Mouse (Mus musculus): Measurements from ENCODE around the gene Zdhhc23. TPM values are rescaled to one million over a fixed set of nuclear protein-coding genes. Genes with fewer than 3 reads are reported as not detected.

Gene Zdhhc23
- polyA plus RNA-seq (2012; rRNA removed): 1.4 and 1.8 TPM in 2 replicates

DNA sequence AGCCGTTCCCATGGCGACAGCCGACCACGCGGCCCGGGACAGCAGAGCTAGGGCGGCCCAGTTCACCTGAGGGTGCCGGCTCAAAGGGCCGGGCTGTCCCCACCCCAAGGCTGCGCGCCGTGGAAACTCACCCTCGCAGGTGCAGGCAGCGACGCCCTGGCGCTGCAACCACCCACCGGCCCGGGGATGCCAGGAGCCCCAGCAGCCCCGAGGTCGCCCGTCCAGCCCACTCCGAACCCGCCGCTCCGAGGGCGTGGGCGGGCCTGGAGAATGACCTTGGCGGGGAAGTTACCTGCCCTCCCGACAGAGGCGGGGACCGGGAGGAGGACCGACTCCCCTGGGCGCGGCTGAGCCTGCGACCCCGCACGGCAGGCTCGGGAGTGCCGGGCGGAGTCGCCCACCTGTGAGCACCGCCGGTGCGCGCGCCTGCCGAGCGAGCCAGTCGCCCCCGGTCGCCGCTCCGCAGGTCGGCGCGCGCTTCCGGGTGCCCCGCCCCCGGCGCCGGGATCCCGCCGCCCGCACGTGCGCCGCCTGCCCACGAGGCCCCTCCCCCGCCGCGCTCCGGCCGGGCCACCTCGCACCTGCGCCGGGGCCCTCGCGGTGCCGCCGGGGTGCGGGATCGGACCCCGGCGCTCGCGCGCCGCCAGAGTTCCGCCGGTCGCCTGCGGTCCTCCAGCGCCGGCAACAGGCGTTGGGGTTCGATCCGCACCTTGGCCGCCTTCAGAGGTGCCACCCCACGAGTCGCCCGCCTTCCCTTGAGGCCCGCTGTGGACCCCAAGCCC is at the start of gene Zdhhc23:
Zdhhc23 (minus strand) TSS at position 464 of the 782 bp plus-strand sequence.

DNA sequence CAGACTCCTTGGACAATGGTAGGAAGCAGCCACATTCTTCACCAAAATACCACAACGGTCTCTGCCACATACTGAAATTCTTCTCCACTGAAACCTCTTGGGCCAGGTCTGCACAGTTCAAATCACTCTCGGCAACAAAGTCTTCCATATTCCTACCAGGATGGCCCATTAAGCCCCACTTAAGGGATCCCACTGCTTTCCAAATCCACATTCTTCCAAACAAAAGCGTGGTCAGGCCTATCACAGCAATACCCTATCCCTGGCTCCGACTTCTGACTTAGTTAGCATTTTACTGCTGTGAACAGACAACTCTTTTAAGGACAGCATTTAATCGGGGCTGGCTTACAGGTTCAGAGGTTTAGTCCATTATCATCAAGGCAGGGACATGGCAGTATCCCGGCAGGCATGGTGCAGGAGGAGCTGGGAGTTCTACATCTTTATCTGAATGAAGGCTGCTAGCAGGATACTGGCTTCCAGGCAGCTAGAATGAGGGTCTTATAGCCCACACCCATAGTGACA is 53.2 kb downstream of the Zdhhc23 start, which contains the start of gene Qtrt2:
Qtrt2 (minus strand) TSS at position 469 of the 519 bp plus-strand sequence.

Other genes with a start within 250 kb of the Zdhhc23 start
- gene Drd3, start 225.8 kb downstream of the Zdhhc23 start, polyA plus RNA-seq (2012; rRNA removed): 0.49 TPM in 2 replicates
- 0.33 and 0.57 TPM in 2 replicates for gene Ccdc191, start 90.0 kb downstream of the Zdhhc23 start, polyA plus RNA-seq (2012; rRNA removed)
- 2.0 and 3.5 TPM in 2 replicates for gene Qtrt2, start 53.0 kb downstream of the Zdhhc23 start, polyA plus RNA-seq (2012; rRNA removed)
- gene Gramd1c, start 83.6 kb upstream of the Zdhhc23 start, polyA plus RNA-seq (2012; rRNA removed): 0.10 and 0.15 TPM in 2 replicates
- gene Atp6v1a, start 159.9 kb upstream of the Zdhhc23 start, polyA plus RNA-seq (2012; rRNA removed): 3.1 and 4.6 TPM in 2 replicates
- gene Naa50, start 160.0 kb upstream of the Zdhhc23 start, polyA plus RNA-seq (2012; rRNA removed): 4.8 and 6.8 TPM in 2 replicates
- gene Usf3, start 193.5 kb upstream of the Zdhhc23 start, polyA plus RNA-seq (2012; rRNA removed): 2.7 and 4.5 TPM in 2 replicates

Measured in stomach, adult 2 months (tissue).